Mouse (Mus musculus) v-Abl transformed pro-B cells (cell line): Measurements from ENCODE around the gene Nin.

Source experiments
- in situ Hi-C, 2 experiments: fragments of 400-800 bp; cut with MboI; formaldehyde crosslinking; loops; one replicate each; pipeline ENCODE4 v1.15.1; 2025; ENCODE audit not compliant: unreplicated experiment in 2 of 2

Nin gene

GRCm38 (mm10) chr12:70113351-70113750, at the start of gene Nin:
TSS of gene Nin (minus strand) at chr12:70113717.
- in situ Hi-C loops, result loop anchor here in 1 of 2 experiments (25.0 kb wide), 1 partner anchor 1024 kb away; the partner anchor contains the start of genes 2700049A03Rik and Timm9

DNA sequence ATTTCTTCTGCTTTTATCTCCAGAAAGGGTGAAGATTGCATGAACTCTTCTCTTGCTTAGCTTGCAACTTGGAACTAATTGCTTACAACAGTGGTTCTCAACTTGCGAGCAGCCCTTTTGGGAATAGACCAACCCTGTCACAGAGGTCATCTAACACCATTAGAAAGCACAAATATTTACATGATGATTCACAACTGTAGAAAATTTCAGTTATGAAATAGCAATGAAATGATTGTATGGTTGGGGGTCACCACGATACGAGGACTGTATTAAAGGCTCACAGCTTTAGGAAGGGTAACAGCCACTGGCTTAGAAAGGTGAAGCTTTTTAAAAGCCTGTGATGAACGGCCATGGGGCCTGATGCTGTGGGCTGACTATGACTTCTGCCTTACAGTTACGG, 47.5 kb upstream of the Nin start:
- in situ Hi-C loops, result no loop called here

- in situ Hi-C loops, result no loop called here
Observed at GRCm38 (mm10) chr12:70157292-70158066, 44.0 kb upstream of the Nin start.

DNA sequence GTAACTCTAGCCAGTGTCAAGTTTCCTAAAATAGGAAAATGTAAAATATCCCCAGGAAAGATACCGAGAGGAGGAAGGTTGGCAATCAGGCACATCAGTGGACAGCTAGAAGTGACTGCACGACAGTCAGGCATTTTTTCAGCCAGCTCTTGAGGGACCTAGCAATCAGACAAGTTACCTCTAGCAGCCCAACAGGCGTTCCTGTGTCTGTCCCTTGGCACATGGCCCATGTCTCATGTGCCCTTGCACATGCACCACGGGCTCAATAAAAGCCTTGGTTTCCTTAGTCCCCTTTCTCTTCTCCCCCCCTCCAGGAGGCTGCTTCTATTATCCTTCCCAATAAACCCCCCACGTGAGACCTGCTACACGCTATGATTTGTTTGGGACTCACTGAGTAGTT, 42.7 kb upstream of the Nin start:
- in situ Hi-C loops, result no loop called here

DNA sequence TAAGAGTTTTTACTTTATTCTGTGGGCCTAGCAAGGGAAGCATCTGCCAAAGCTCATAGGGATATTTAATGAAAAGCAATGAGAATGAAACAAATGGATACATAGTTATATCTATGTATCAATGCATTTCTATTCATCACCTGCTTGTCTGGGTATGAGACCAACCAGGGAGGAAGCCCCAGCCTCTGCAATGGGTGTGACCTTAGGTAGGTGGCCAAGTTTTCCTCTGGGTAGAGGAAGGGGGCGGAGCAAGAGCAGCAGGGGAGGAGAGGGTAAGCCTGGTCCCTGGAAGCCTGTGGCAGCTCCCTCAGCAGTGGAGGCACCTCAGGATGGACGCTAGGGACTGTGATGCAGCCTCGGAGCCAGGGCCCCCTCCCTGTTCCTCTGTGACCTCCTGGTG, 40.3 kb upstream of the Nin start, which contains the start of gene Abhd12b:
TSS of gene Abhd12b (plus strand) at position 301 of the 400 bp plus-strand sequence.
- in situ Hi-C loops, result no loop called here

GRCm38 (mm10) chr12:70148631-70149265, 35.2 kb upstream of the Nin start:
- in situ Hi-C loops, result loop anchor here (10.0 to 25.0 kb wide), 4 partner anchors 184 to 986 kb away; partner anchors contain the start of genes Lrr1 (in 2 of the 2) and Rps29 (in 2 of the 2)

- in situ Hi-C loops, result loop anchor here (10.0 to 25.0 kb wide), 4 partner anchors 183 to 986 kb away; partner anchors contain the start of genes Lrr1 (in 2 of the 2) and Rps29 (in 2 of the 2)
Observed at GRCm38 (mm10) chr12:70147986-70148630, 34.6 kb upstream of the Nin start.

DNA sequence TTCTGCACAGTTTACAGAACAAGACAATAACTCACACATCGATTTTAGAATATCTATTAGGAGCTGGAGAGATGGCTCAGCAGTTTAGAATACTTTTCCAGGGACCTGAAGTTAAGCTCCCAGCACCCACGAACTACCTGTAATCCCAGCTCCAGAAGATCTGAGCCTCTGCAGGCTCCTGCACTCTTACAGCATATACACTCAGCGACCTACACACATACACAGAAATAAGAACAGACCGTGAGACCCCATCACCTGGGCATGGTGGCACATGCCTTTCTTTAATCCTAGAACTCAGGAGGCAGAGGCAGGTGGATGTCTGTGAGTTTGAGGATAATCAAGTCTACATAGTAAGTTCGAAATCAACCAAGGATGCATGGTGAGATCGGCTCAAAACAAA, 32.1 kb upstream of the Nin start:
- in situ Hi-C loops, result loop anchor here (10.0 to 25.0 kb wide), 4 partner anchors 181 to 983 kb away; partner anchors contain the start of genes Lrr1 (in 2 of the 2) and Rps29 (in 2 of the 2)

GRCm38 (mm10) chr12:70144637-70145448, 31.3 kb upstream of the Nin start:
- in situ Hi-C loops, result loop anchor here (5.0 to 25.0 kb wide), 8 partner anchors 38 to 983 kb away; partner anchors contain the start of genes Lrr1 (in 2 of the 2) and Rps29 (in 2 of the 2)

- in situ Hi-C loops, result loop anchor here (5.0 to 25.0 kb wide), 8 partner anchors 37 to 982 kb away; partner anchors contain the start of genes Lrr1 (in 2 of the 2) and Rps29 (in 2 of the 2)
Observed at GRCm38 (mm10) chr12:70144106-70144587, 30.6 kb upstream of the Nin start.

DNA sequence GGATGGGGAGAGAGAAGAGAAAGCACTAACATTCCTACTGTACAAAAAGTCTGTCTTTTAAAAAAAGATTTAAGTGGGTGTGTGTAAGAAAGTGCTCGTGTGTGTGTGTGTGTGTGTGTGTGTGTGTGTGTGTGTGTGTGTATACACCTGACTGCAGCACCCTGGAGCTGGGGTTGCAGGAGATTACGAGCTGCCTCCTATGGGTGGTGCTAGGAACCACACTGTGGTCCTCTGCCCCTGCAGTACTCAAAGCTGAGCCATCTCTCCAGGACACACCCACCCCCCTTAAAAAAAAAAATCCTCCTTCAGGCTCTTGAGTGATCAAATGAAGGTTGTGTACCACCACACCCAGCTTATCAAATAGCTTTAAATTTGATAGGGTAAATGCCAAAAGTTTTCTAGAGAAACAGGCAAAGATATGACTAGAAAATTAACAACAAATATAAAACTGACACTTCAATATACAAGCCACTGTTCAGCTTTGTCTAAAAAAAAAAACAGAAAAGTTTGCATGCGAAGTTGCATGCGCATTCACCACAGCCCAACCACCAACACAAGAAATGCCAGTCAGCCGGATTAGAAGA, 27.6 kb upstream of the Nin start:
- in situ Hi-C loops, result loop anchor here (5.0 to 25.0 kb wide), 8 partner anchors 34 to 979 kb away; partner anchors contain the start of genes Lrr1 (in 2 of the 2) and Rps29 (in 2 of the 2)

DNA sequence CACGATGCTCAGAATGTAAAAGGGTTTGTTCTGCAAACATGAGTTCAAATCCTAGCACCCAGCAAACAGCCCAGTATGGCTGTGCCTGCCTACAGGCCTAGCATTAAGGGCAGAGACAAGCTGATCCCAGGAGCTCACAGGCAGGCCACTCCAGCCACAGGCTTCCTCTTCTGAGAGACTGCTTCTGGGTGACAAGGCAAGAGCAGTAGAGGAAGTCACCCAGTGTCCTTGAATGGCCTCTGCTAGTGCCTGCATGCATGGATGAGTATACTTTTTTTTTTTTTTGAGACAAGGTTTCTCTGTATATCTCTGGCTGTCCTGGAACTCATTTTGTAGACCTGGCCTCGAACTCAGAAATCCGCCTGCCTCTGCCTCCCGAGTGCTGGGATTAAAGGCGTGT, 27.0 kb upstream of the Nin start:
- in situ Hi-C loops, result loop anchor here (5.0 to 25.0 kb wide), 8 partner anchors 33 to 978 kb away; partner anchors contain the start of genes Lrr1 (in 2 of the 2) and Rps29 (in 2 of the 2)

- in situ Hi-C loops, result loop anchor here (5.0 to 25.0 kb wide), 9 partner anchors 33 to 978 kb away; partner anchors contain the start of genes Lrr1 (in 2 of the 2), Rps29 (in 2 of the 2) and Nemf (in 1 of the 2)
Observed at GRCm38 (mm10) chr12:70139871-70140270, 26.4 kb upstream of the Nin start.

DNA sequence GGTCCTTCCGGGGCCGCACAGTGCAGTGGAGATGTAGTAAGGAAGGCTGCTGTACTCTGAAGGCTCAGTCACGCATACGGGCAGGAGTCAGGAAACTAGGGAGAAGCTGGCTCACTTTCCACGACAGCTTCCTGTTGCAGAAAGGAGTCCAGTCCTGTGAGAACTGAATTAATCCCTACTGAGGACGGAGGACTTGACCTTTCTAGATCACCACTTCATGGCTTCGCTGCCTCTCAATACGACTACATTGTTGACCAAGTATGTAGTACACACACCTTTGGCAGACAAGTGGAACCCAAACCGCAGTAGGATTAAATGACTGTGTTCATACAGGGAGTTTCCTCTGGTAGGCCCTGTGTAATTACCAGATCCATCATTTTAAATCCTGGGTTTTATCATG, 24.1 kb upstream of the Nin start:
- in situ Hi-C loops, result loop anchor here (10.0 to 25.0 kb wide), 2 partner anchors 783 to 975 kb away; partner anchors contain the start of genes Lrr1 (in 2 of the 2), Rps29 (in 2 of the 2) and Nemf (in 1 of the 2)

- in situ Hi-C loops, result loop anchor here (10.0 to 25.0 kb wide), 2 partner anchors 782 to 975 kb away; partner anchors contain the start of genes Lrr1 (in 2 of the 2), Rps29 (in 2 of the 2) and Nemf (in 1 of the 2)
Observed at GRCm38 (mm10) chr12:70137095-70137494, 23.6 kb upstream of the Nin start.

- in situ Hi-C loops, result loop anchor here (10.0 to 25.0 kb wide), 2 partner anchors 781 to 974 kb away; partner anchors contain the start of genes Lrr1 (in 2 of the 2), Rps29 (in 2 of the 2) and Nemf (in 1 of the 2)
Observed at GRCm38 (mm10) chr12:70136185-70136756, 22.8 kb upstream of the Nin start.

- in situ Hi-C loops, result loop anchor here (10.0 to 25.0 kb wide), 2 partner anchors 780 to 972 kb away; partner anchors contain the start of genes Lrr1 (in 2 of the 2), Rps29 (in 2 of the 2) and Nemf (in 1 of the 2)
Observed at GRCm38 (mm10) chr12:70134627-70135235, 21.2 kb upstream of the Nin start.
